Mouse (Mus musculus) midbrain, embryonic 15.5 days (tissue): ENCODE data around the gene Cdca4. TPM values are rescaled to one million over a fixed set of nuclear protein-coding genes. Genes with fewer than 3 reads are reported as not detected.

ENCODE experiments used
- ATAC-seq: fragments of 200-750 bp; cut with Nextera tagmentation; replicated peaks from 2 replicates; pipeline ENCODE4 v1.8.0; 2017; ENCODE audit warnings: moderate TSS enrichment
- H3K27ac ChIP-seq: fragments of 300-500 bp; sonication (generic); 2 replicates; pipeline ENCODE4 v1.5.1; 2015; ENCODE audit warnings: mild to moderate bottlenecking, inconsistent platforms
- H3K27me3 ChIP-seq: fragments of 300-500 bp; sonication (generic); replicated peaks from 2 replicates; pipeline ENCODE4 v1.6.1; 2015; ENCODE audit warnings: inconsistent platforms
- H3K36me3 ChIP-seq: fragments of 300-500 bp; sonication (generic); replicated peaks from 2 replicates; pipeline ENCODE4 v1.6.1; 2015; ENCODE audit warnings: inconsistent platforms
- H3K4me1 ChIP-seq: fragments of 300-500 bp; sonication (generic); 2 replicates; pipeline ENCODE4 v1.6.1; 2015; ENCODE audit warnings: inconsistent platforms
- H3K4me2 ChIP-seq: fragments of 300-500 bp; sonication (generic); 2 replicates; pipeline ENCODE4 v1.6.1; 2015; ENCODE audit warnings: inconsistent platforms, mild to moderate bottlenecking, moderate library complexity
- H3K4me3 ChIP-seq: fragments of 300-500 bp; sonication (generic); 2 replicates; pipeline ENCODE4 v1.5.1; 2015; ENCODE audit warnings: mild to moderate bottlenecking, inconsistent platforms
- H3K9ac ChIP-seq: fragments of 300-500 bp; sonication (generic); 2 replicates; pipeline ENCODE4 v1.6.1; 2015; ENCODE audit warnings: mild to moderate bottlenecking, inconsistent platforms
- H3K9me3 ChIP-seq: fragments of 300-500 bp; sonication (generic); 2 replicates; pipeline ENCODE4 v1.6.1; 2016; ENCODE audit warnings: inconsistent platforms
- WGBS: fragments of 180-500 bp; shearing (Covaris S2); methylation state at CpG from one replicate; pipeline ENCODE4 v1.1.7; 2015; ENCODE audit warnings: mixed read lengths; 5-methylcytosine and 5-hydroxymethylcytosine counted together
- polyA plus RNA-seq: library from polyadenylated mRNA; unstranded; fragments of >200 nt; fragmentation: Nextera tagmentation; extraction: Ambion mirVana; gene quantifications from 2 replicates; pipeline ENCODE4 v1.2.1, GENCODE M21; 2015

The Cdca4 gene
- polyA plus RNA-seq = 44.1 and 50.1 TPM in 2 replicates

DNA sequence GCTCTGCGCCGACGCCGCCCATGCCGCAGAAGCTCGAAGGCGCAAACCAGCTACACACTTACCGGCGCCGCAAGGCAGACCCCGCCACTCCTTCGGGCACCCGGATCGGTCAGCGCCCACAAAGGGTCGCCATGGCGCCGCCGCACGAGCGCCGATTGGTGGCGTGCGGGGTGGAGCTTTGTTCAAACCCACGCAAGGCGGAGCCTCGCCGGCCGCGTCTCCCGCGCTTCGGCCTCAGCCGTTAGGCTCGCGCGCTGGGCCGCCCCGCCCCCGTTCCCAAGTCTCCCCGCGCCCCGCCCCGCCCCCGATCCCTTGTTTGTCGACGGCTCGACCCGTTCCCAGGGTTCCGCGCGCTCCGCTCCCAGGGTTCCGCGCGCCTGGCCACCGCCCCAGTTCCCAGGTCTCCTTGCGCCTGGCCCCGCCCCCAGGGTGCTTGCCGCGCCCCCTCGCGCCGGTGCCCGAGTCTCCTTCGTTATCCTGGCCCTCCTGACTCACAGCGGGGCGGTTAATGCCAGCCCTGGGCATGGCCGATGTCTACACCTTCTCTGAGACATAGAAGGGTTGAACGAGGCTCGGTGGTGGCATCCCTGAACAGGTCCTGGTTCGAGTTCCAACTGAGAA lies at the start of gene Cdca4:
TSS of gene Cdca4 (minus strand) at position 180 of the 621 bp plus-strand sequence.
- Histone ChIP-seq H3K36me3 (0 out of 2 replicates have a peak, but pooled peaks cover 3% of the 10 kb centered on the region), H3K4me3 (peak within 1 kb of the TSS; percentile 72), H3K9ac (peak within 1 kb of the TSS; percentile 83), H3K27ac (peak within 1 kb of the TSS; percentile 91), H3K9me3 (no peaks in the 10 kb centered on the region), H3K4me1 (peaks cover 47% of the 10 kb centered on the region), H3K4me2 (peak within 1 kb of the TSS; percentile 82), H3K27me3 (no peaks in the 10 kb centered on the region)
- WGBS = under 1% methylated on average over 70 of the region's 72 CpGs
- peak; percentile 96 for ATAC-seq

DNA sequence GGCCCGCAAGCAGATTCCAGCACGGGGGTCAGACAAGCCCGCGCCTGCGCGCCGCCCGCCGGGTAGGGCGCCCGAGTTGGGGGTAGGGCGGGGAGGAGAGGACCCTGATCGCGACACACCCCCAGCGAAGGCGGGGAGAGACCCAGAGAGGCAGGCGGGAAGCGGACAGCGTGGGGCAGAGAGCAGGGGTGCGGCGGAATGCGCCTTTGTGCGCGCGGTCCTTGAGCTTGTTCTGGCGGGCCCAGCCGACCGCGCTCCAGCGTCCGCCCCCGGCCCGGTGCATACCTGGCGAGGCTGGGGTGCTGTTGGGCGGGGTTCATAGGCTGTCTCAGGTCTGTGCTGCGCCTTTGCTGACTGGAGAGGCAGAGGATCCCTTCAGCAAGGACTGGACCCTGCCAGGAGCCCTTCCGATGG lies 48.4 kb upstream of the Cdca4 start:
- peaks cover 29% of the 10 kb centered on the region for H3K4me1 ChIP-seq
- peaks cover 63% of the 10 kb centered on the region for H3K27me3 ChIP-seq
- peak overlapping the region; percentile 66 for H3K4me2 ChIP-seq
- no peak overlapping the region for H3K27ac ChIP-seq
- no peak for ATAC-seq
- no peaks in the 10 kb centered on the region for H3K36me3 ChIP-seq
- WGBS = under 1% methylated on average over 30 of the region's 37 CpGs
- peak overlapping the region; percentile 36 for H3K4me3 ChIP-seq
- no peaks in the 10 kb centered on the region for H3K9me3 ChIP-seq
- H3K9ac ChIP-seq = peak overlapping the region; percentile 14; the same call in 1 of the 2 replicates

DNA sequence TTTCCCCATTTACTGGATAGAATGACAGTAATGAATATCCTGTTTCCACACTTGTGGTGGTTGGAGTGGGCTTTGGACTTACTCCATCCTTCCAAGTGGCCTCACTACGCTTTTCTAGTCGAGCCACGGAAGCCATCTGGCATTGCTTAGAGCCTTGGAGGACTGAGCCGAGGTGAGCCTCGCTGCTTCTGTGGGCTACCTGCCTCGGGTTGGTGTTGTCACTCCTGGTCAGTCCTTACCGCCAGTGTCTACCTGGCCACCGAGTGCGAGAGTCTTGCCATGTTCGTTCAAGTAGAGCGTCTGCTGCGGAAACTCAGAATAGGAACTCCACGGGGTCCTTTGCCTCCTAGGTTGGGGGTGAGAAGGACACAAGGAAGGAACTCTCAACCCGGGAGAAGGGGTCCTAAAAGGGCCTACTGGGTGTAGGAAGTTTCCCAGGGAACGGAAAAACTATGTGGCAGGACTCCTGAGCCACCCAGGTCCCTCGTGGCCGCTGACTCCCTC lies 47.9 kb upstream of the Cdca4 start:
- no peak for ATAC-seq
- Histone ChIP-seq H3K27me3 (peaks cover 63% of the 10 kb centered on the region), H3K4me1 (peaks cover 29% of the 10 kb centered on the region), H3K9me3 (no peaks in the 10 kb centered on the region), H3K36me3 (no peaks in the 10 kb centered on the region), H3K4me2 (peak overlapping the region; percentile 66), H3K27ac (no peak overlapping the region), H3K4me3 (peak overlapping the region; percentile 36), H3K9ac (0 out of 2 replicates have a peak overlapping the region, but pooled peaks have one; percentile 14)
- 6% methylated on average over 17 of the region's 17 CpGs for WGBS

DNA sequence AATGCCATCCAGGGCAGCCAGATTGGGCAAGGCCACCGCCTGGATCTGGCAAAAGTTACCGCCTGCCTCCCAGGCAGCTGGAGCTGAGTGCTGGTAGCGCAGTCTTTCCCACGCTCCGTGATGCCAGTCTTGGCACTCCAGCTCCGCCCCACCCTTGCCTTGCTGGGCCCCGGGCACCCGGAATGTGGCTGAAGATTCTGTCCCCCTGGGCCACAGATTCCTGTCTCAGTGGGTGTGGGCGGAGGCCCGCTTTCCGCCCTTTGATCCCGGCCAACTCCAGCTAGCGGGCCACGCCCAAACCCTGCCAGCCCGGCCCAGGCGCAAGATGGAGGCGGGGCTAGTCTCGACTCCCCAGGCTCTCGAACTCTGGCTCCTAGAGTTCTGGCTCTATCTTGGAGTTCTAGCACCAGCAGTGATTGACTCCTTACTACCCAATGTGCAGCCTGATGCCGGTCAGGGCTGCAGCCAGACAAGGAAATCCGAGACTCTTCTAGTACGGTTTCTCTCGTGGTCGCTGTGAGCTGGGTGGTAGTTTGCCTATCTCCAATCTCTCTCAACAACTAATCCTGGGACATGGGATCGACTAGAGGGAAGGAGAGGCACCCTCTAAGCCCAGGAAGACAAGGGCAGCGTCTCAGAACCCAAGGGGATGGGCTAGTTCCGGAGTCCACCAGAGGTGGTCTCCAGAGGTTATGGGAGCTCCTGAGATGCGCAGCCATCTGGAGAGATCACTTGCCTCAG lies 47.3 kb upstream of the Cdca4 start:
- H3K9ac ChIP-seq = no peak overlapping the region
- H3K4me1 ChIP-seq = peaks cover 29% of the 10 kb centered on the region
- H3K36me3 ChIP-seq = no peaks in the 10 kb centered on the region
- peak overlapping the region; percentile 66 for H3K4me2 ChIP-seq
- H3K27ac ChIP-seq = no peak overlapping the region
- ATAC-seq = 0 out of 2 replicates have a peak, but pooled peaks have one; percentile 32
- H3K27me3 ChIP-seq = peaks cover 66% of the 10 kb centered on the region
- WGBS = 4% methylated on average over 28 of the region's 28 CpGs
- H3K9me3 ChIP-seq = no peaks in the 10 kb centered on the region
- H3K4me3 ChIP-seq = peak overlapping the region; percentile 36; the same call in 1 of the 2 replicates

DNA sequence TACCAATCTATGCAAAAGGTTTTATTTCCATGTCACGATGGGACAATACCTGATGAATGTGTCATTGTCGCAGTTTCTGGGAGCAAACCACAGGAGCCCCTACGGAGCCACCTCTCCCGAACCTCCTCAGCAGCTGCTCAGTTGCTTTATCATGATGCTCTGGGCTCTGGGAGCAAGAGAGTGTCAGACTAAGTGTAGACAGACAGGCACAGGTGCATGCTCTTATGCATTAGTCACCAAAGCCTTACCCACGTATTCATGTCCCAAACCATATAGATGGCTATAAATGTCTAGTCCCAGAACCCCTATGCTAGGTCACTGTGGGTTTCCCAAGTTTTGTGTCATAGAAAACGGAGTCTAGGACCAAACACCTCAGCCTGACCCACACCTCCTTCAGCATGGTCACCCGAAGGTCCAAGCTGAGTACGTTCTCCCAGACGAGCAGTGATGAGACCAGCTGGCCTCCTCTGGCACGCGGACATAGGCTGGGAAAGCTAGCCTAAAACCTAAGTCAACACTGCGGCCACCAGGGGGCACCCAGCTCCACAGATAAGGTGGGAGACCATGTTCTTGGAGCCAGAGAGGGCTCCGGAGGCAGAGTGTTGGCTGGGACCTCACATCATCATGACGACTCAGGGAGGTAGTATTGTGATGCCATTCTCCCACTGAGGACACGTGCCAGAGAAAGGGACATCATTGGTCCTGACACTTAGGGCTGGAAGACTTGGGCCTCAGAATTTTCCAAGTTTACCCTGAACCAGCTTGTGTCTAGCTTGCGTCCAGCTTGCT lies 46.2 kb upstream of the Cdca4 start:
- no peak overlapping the region for H3K27ac ChIP-seq
- WGBS = 23% methylated on average over 16 of the region's 16 CpGs
- no peak overlapping the region for H3K4me3 ChIP-seq
- H3K4me1 ChIP-seq = peaks cover 29% of the 10 kb centered on the region
- no peak overlapping the region for H3K4me2 ChIP-seq
- H3K9ac ChIP-seq = no peak overlapping the region
- peak; percentile 55 for ATAC-seq
- peaks cover 66% of the 10 kb centered on the region for H3K27me3 ChIP-seq
- no peaks in the 10 kb centered on the region for H3K36me3 ChIP-seq
- H3K9me3 ChIP-seq = no peaks in the 10 kb centered on the region

DNA sequence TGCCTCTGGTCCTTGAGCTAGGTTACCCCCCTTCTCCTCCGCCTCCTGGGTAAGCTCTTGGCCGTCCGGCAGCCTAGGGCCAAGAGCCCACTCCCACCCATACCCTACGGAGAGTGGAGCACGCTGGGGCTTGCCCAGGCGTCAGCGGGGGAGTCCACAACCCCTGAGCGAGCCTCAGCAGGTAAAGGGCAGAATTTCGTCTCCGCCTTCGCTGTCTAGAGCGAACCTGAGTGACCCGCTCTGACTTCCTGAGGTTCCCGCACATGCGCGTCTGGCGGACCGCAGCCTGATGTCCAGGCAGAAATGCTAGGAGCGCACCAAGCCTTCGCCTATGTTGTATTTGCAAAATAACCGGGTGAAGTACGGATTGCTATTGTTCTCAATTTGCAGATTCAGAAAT lies 45.0 kb upstream of the Cdca4 start:
- H3K4me2 ChIP-seq = peak overlapping the region; percentile 54
- peaks cover 33% of the 10 kb centered on the region for H3K4me1 ChIP-seq
- no peaks in the 10 kb centered on the region for H3K36me3 ChIP-seq
- no peak overlapping the region for H3K27ac ChIP-seq
- no peak overlapping the region for H3K9ac ChIP-seq
- no peak for ATAC-seq
- H3K27me3 ChIP-seq = peaks cover 62% of the 10 kb centered on the region
- peak overlapping the region; percentile 30 for H3K4me3 ChIP-seq
- 14% methylated on average over 22 of the region's 22 CpGs for WGBS
- H3K9me3 ChIP-seq = no peaks in the 10 kb centered on the region

DNA sequence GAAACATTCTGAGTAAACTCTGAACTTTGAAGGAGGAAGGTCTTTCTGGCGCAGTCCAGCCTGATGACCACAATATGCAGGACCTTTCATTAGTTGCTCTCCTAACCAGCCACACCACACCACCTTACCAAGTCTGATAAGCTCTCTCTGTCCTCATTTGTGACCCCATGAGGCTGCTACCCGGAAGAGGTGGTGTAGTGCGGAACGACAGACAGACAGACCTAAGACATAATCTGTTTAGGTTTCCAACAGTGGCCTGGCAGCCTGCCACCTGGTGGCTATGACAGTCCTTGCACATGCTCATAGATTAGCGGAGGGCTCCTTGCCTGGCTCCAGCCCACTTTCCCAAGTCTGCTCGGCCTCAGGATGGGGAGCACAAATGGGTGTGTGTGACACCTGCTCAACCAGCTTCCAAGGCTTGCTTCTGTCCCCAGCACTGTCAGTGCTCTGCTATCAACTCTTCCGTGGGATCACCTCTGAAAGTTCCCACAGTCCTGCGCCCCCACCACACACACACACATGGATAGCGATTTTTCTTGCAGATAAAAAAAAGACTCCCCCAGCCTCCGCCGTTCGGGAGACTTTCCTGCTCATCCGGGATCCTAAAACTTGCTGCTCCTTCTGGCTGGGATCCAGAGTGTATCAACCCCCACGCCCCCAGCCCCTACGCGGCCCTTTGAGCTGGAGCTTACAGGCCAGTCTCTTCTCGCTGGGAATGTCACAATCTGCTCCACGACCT lies 44.4 kb upstream of the Cdca4 start:
- WGBS = 22% methylated on average over 18 of the region's 18 CpGs
- Histone ChIP-seq H3K36me3 (no peaks in the 10 kb centered on the region), H3K4me2 (peak overlapping the region; percentile 54), H3K9ac (no peak overlapping the region), H3K9me3 (no peaks in the 10 kb centered on the region), H3K4me1 (peaks cover 33% of the 10 kb centered on the region), H3K4me3 (peak overlapping the region; percentile 30), H3K27ac (no peak overlapping the region), H3K27me3 (peaks cover 58% of the 10 kb centered on the region)
- ATAC-seq = no peak; the same call in 1 of the 2 replicates

DNA sequence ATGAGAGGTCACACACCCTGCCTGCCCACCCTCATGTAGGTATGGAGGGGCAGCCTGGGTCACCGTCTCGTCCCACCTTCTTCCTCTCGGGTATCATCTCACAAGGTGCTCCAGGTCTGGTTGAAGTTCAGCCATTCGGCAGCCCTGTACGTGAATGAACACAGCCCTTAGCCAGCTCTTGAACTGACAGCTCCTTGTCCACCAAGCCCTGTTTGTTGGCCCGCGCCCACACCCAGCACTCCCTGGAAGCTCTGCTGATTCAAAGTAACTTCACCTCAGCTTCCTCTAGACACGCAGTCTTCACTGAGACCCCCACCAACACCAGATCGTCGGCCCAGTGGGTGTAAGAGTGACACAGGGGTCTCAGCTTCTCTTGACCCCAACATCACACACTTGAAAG lies 43.8 kb upstream of the Cdca4 start:
- Histone ChIP-seq H3K9me3 (no peaks in the 10 kb centered on the region), H3K4me3 (no peak overlapping the region), H3K27me3 (peaks cover 52% of the 10 kb centered on the region), H3K9ac (no peak overlapping the region), H3K4me1 (peaks cover 33% of the 10 kb centered on the region), H3K27ac (no peak overlapping the region), H3K36me3 (no peaks in the 10 kb centered on the region), H3K4me2 (no peak overlapping the region)
- WGBS = 88% methylated on average over 10 of the region's 10 CpGs
- ATAC-seq = no peak

DNA sequence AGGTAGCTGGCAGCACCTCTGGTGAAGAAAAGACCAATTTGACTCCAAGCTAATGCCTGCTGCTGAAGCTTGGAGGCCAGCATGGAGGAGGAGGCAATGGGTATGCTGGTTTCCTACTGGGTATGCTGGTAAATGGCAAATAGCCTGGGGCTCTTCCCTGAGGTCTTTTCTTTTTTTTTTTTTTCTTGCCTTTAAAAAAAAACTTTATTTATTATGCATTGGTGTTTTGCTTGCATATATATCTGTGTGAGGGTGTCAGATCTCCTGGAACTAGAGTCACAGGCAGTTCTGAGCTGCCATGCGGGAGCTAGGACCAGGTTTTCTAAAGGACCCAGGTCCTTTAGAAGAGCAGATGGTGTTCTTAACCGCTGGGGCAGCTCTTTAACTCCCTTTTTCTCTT lies 42.0 kb upstream of the Cdca4 start:
- WGBS = 67% methylated on average over 2 of the region's 2 CpGs
- Histone ChIP-seq H3K9ac (no peak overlapping the region), H3K4me2 (no peak overlapping the region), H3K27me3 (peaks cover 34% of the 10 kb centered on the region), H3K9me3 (no peaks in the 10 kb centered on the region), H3K27ac (no peak overlapping the region), H3K4me3 (no peak overlapping the region), H3K4me1 (peaks cover 19% of the 10 kb centered on the region), H3K36me3 (no peaks in the 10 kb centered on the region)
- no peak for ATAC-seq

DNA sequence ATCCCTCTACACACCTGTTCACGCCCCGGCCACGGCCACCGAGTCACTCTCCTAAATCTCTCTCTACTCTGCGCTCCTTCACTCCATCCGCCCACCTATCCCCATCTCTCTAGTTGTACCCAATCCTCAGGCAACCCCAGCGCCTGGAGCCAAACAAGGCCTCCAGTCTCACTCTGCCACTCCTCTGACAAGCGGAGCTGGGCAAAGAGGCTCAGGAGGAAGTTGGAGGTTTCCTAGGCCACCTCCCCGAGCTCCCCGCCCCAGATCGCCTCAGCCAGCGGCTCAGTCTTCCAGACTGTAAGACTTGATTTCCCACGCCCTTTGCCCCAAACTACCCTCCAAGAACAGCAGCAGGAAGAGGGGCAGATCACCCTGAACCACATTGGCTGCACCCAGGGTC lies 41.6 kb upstream of the Cdca4 start:
- ATAC-seq = no peak
- Histone ChIP-seq H3K27me3 (peaks cover 29% of the 10 kb centered on the region), H3K9ac (no peak overlapping the region), H3K27ac (no peak overlapping the region), H3K4me3 (no peak overlapping the region), H3K4me1 (peaks cover 16% of the 10 kb centered on the region), H3K36me3 (no peaks in the 10 kb centered on the region), H3K4me2 (no peak overlapping the region), H3K9me3 (no peaks in the 10 kb centered on the region)
- WGBS = 52% methylated on average over 13 of the region's 13 CpGs

DNA sequence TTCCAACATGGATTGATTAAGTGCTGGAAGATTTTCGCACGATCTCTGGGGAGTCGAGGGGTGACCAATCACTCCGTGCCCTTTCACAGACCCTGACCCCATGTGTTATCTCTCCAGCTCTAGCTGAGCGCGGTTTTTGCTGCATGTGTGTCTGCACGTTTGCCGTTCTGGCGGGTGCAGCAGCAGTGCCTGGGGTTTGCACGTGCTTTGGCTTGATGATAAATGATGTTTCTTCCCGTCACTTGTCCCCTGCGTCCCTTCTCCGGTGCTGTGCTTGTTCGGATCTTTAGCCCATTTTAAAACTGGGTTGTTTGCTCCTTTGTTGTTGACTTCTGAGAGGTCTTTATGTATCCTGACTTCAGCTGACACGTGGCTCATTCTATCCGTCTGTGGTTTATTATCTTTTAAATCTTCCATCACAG lies 40.6 kb upstream of the Cdca4 start:
- Histone ChIP-seq H3K9me3 (no peaks in the 10 kb centered on the region), H3K27ac (no peak overlapping the region), H3K4me2 (peak overlapping the region; percentile 14; the same call in 1 of the 2 replicates), H3K4me1 (peaks cover 16% of the 10 kb centered on the region), H3K4me3 (no peak overlapping the region), H3K27me3 (peaks cover 20% of the 10 kb centered on the region), H3K36me3 (no peaks in the 10 kb centered on the region), H3K9ac (no peak overlapping the region)
- WGBS = 34% methylated on average over 16 of the region's 16 CpGs
- ATAC-seq = no peak
